Mouse (Mus musculus) intestine, embryonic 14.5 days (tissue): ENCODE data around the gene Ric8b. TPM values are rescaled to one million over a fixed set of nuclear protein-coding genes. Genes with fewer than 3 reads are reported as not detected.

ENCODE experiments used
- ATAC-seq: fragments of 200-750 bp; cut with Nextera tagmentation; replicated peaks from 2 replicates; pipeline ENCODE4 v1.8.0; 2017; ENCODE audit warnings: low read depth, moderate number of reproducible peaks, moderate TSS enrichment, moderate library complexity; ENCODE audit not compliant: low FRiP score, low TSS enrichment
- DNase-seq: peaks from one replicate; pipeline ENCODE4 v3.0.0-alpha.2; 2018; ENCODE audit warnings: low spot score
- H3K27ac ChIP-seq: fragments of 300-500 bp; sonication (generic); 2 replicates; pipeline ENCODE4 v1.5.1; 2014; ENCODE audit warnings: low read depth, mild to moderate bottlenecking, control low read depth
- H3K27me3 ChIP-seq: fragments of 300-500 bp; sonication (generic); replicated peaks from 2 replicates; pipeline ENCODE4 v1.6.1; 2014; ENCODE audit warnings: low read length, control low read depth; ENCODE audit not compliant: control insufficient read depth, insufficient read depth
- H3K36me3 ChIP-seq: fragments of 300-500 bp; sonication (generic); 2 replicates; pipeline ENCODE4 v1.6.1; 2014; ENCODE audit warnings: low read length, control low read depth; ENCODE audit not compliant: control insufficient read depth, insufficient read depth
- H3K4me1 ChIP-seq: fragments of 300-500 bp; sonication (generic); replicated peaks from 2 replicates; pipeline ENCODE4 v1.6.1; 2014; ENCODE audit warnings: low read length, control low read depth, mixed read lengths; ENCODE audit not compliant: control insufficient read depth, insufficient read depth
- H3K4me2 ChIP-seq: fragments of 300-500 bp; sonication (generic); 2 replicates; pipeline ENCODE4 v1.6.1; 2014; ENCODE audit warnings: low read length
- H3K4me3 ChIP-seq: fragments of 300-500 bp; sonication (generic); 2 replicates; pipeline ENCODE4 v1.5.1; 2014; ENCODE audit warnings: low read depth, low read length, control low read depth, mixed read lengths
- H3K9ac ChIP-seq: fragments of 300-500 bp; sonication (generic); 2 replicates; pipeline ENCODE4 v1.6.1; 2014; ENCODE audit warnings: mild to moderate bottlenecking, low read length
- H3K9me3 ChIP-seq: fragments of 300-500 bp; sonication (generic); 2 replicates; pipeline ENCODE4 v1.6.1; 2016; ENCODE audit warnings: low read length, control low read depth; ENCODE audit not compliant: control insufficient read depth
- WGBS: fragments of 180-500 bp; shearing (Covaris S2); extraction: QIAGEN DNeasy Blood & Tissue Kit; methylation state at CpG from one replicate; pipeline ENCODE4 v1.1.7; 2014; 5-methylcytosine and 5-hydroxymethylcytosine counted together
- polyA plus RNA-seq: library from polyadenylated mRNA; unstranded; fragments of >200 nt; fragmentation: Nextera tagmentation; extraction: Ambion mirVana; gene quantifications from 2 replicates; pipeline ENCODE4 v1.2.1, GENCODE M21; 2014

Gene Ric8b
- polyA plus RNA-seq, 1 experiment from 2014 or later: 21.2 TPM

GRCm38 (mm10) chr10:84982675-84983074, 65.3 kb downstream of the Ric8b start:
- no peak overlapping the region for H3K4me3 ChIP-seq
- 85% methylated on average over 7 of the region's 7 CpGs for WGBS
- no peak overlapping the region for H3K9ac ChIP-seq
- DNase-seq: no peak
- no peaks in the 10 kb centered on the region for H3K9me3 ChIP-seq
- H3K27me3 ChIP-seq: no peaks in the 10 kb centered on the region
- no peak for ATAC-seq
- H3K4me2 ChIP-seq: no peak overlapping the region
- H3K36me3 ChIP-seq: peaks cover 45% of the 10 kb centered on the region
- H3K4me1 ChIP-seq: no peaks in the 10 kb centered on the region
- H3K27ac ChIP-seq: no peak overlapping the region

- DNase-seq (no peak), ATAC-seq (no peak)
- 73% methylated on average over 9 of the region's 9 CpGs for WGBS
Measured at GRCm38 (mm10) chr10:84985956-84986355, 68.5 kb downstream of the Ric8b start.

GRCm38 (mm10) chr10:84987666-84988065, 70.2 kb downstream of the Ric8b start:
- DNase-seq (no peak), ATAC-seq (no peak)
- Histone ChIP-seq H3K27ac (no peak overlapping the region), H3K4me1 (no peaks in the 10 kb centered on the region), H3K36me3 (peaks cover 43% of the 10 kb centered on the region), H3K9me3 (no peaks in the 10 kb centered on the region), H3K4me3 (no peak overlapping the region), H3K4me2 (no peak overlapping the region), H3K27me3 (no peaks in the 10 kb centered on the region), H3K9ac (no peak overlapping the region)
- 86% methylated on average over 4 of the region's 4 CpGs for WGBS

More at GRCm38 (mm10) chr10:84985956-84986355, 68.5 kb downstream of the Ric8b start:
- no peaks in the 10 kb centered on the region for H3K9me3 ChIP-seq
- H3K4me3 ChIP-seq: no peak overlapping the region
- H3K9ac ChIP-seq: no peak overlapping the region
- H3K27ac ChIP-seq: no peak overlapping the region
- H3K27me3 ChIP-seq: no peaks in the 10 kb centered on the region
- H3K36me3 ChIP-seq: peaks cover 44% of the 10 kb centered on the region
- H3K4me1 ChIP-seq: no peaks in the 10 kb centered on the region
- no peak overlapping the region for H3K4me2 ChIP-seq

GRCm38 (mm10) chr10:84988650-84989049, 71.2 kb downstream of the Ric8b start:
- no peak for ATAC-seq
- no peak overlapping the region for H3K4me3 ChIP-seq
- WGBS: 64% methylated on average over 4 of the region's 4 CpGs

GRCm38 (mm10) chr10:84994346-84994745, 76.9 kb downstream of the Ric8b start:
- DNase-seq: no peak
- Histone ChIP-seq H3K27me3 (no peaks in the 10 kb centered on the region), H3K4me2 (no peak overlapping the region), H3K4me3 (no peak overlapping the region), H3K36me3 (peaks cover 51% of the 10 kb centered on the region), H3K9me3 (no peaks in the 10 kb centered on the region), H3K4me1 (0 out of 2 replicates have a peak, but pooled peaks cover 2% of the 10 kb centered on the region), H3K27ac (no peak overlapping the region), H3K9ac (no peak overlapping the region)
- WGBS: 89% methylated on average over 4 of the region's 4 CpGs
- no peak for ATAC-seq

More at GRCm38 (mm10) chr10:84988650-84989049, 71.2 kb downstream of the Ric8b start:
- Histone ChIP-seq H3K4me2 (no peak overlapping the region), H3K27ac (no peak overlapping the region), H3K9ac (no peak overlapping the region), H3K9me3 (no peaks in the 10 kb centered on the region), H3K27me3 (no peaks in the 10 kb centered on the region), H3K4me1 (no peaks in the 10 kb centered on the region), H3K36me3 (peaks cover 45% of the 10 kb centered on the region)
- no peak for DNase-seq

GRCm38 (mm10) chr10:84994971-84995370, 77.6 kb downstream of the Ric8b start:
- H3K36me3 ChIP-seq: peaks cover 45% of the 10 kb centered on the region
- no peak overlapping the region for H3K9ac ChIP-seq
- H3K4me3 ChIP-seq: no peak overlapping the region
- ATAC-seq (no peak), DNase-seq (no peak)
- H3K9me3 ChIP-seq: no peaks in the 10 kb centered on the region
- H3K27me3 ChIP-seq: no peaks in the 10 kb centered on the region
- 0 out of 2 replicates have a peak, but pooled peaks cover 2% of the 10 kb centered on the region for H3K4me1 ChIP-seq
- no peak overlapping the region for H3K4me2 ChIP-seq
- no peak overlapping the region for H3K27ac ChIP-seq
- WGBS: 87% methylated on average over 3 of the region's 3 CpGs

- Histone ChIP-seq H3K4me3 (no peak overlapping the region), H3K4me1 (0 out of 2 replicates have a peak, but pooled peaks cover 2% of the 10 kb centered on the region), H3K4me2 (no peak overlapping the region), H3K27ac (no peak overlapping the region), H3K27me3 (no peaks in the 10 kb centered on the region), H3K9ac (no peak overlapping the region), H3K9me3 (no peaks in the 10 kb centered on the region), H3K36me3 (peaks cover 41% of the 10 kb centered on the region)
- no peak for ATAC-seq
- DNase-seq: no peak
- 75% methylated on average over 6 of the region's 6 CpGs for WGBS
Measured at GRCm38 (mm10) chr10:84996366-84996765, 79.0 kb downstream of the Ric8b start.

GRCm38 (mm10) chr10:84997571-84998224, 80.3 kb downstream of the Ric8b start:
- Histone ChIP-seq H3K9ac (no peak overlapping the region), H3K4me1 (0 out of 2 replicates have a peak, but pooled peaks cover 2% of the 10 kb centered on the region), H3K27ac (no peak overlapping the region), H3K27me3 (no peaks in the 10 kb centered on the region), H3K36me3 (peaks cover 31% of the 10 kb centered on the region), H3K9me3 (no peaks in the 10 kb centered on the region), H3K4me3 (no peak overlapping the region), H3K4me2 (no peak overlapping the region)
- DNase-seq (no peak), ATAC-seq (no peak)
- WGBS: 57% methylated on average over 10 of the region's 10 CpGs

- Histone ChIP-seq H3K27me3 (no peaks in the 10 kb centered on the region), H3K36me3 (peaks cover 29% of the 10 kb centered on the region), H3K9ac (no peak overlapping the region), H3K4me2 (no peak overlapping the region), H3K9me3 (no peaks in the 10 kb centered on the region), H3K4me1 (0 out of 2 replicates have a peak, but pooled peaks cover 2% of the 10 kb centered on the region), H3K4me3 (no peak overlapping the region), H3K27ac (no peak overlapping the region)
- DNase-seq: no peak
- WGBS: 49% methylated on average over 1 of the region's 1 CpGs
- ATAC-seq: no peak
Measured at GRCm38 (mm10) chr10:84998225-84998579, 80.8 kb downstream of the Ric8b start.
